In genomic region chr15:90446076-90446475, GRCm38 (mm10) we compare ENCODE assay signal across 15 mouse cellular contexts.
"Had no signal": no experiment of that assay in that cellular context is flagged by ENCODE, and none has a peak within 500 bp of the region (broad histone marks: within the 10 kb centered on the region; RNA-seq: fewer than 3 reads in every experiment).

No protein-coding gene starts in this region.

- H3K4me3 ChIP-seq: neural tube, embryonic 13.5 days; neural tube, embryonic 15.5 days; stomach, embryonic 15.5 days had no signal

- H3K36me3 ChIP-seq: neural tube, embryonic 13.5 days; neural tube, embryonic 15.5 days; stomach, embryonic 15.5 days had no signal

- H3K9me3 ChIP-seq: neural tube, embryonic 13.5 days; neural tube, embryonic 15.5 days; stomach, embryonic 15.5 days had no signal

- H3K4me2 ChIP-seq: neural tube, embryonic 13.5 days; neural tube, embryonic 15.5 days; stomach, embryonic 15.5 days had no signal

- H3K4me1 ChIP-seq: neural tube, embryonic 13.5 days; neural tube, embryonic 15.5 days; stomach, embryonic 15.5 days had no signal

- H3K27me3 ChIP-seq: neural tube, embryonic 13.5 days; neural tube, embryonic 15.5 days; stomach, embryonic 15.5 days had no signal

- DNase-seq: right cerebral cortex, adult 18-20 months; right cerebral cortex, postnatal 14 days; right cerebral cortex, postnatal 25 days; right cerebral cortex, postnatal 4 days; spleen, adult 18-20 months; thymus, adult 18-20 months; thymus, adult 2 months; thymus, postnatal 14 days; thymus, postnatal 25 days; thymus, postnatal 36 days; thymus, postnatal 4 days had no signal

- H3K27ac ChIP-seq: neural tube, embryonic 13.5 days; neural tube, embryonic 15.5 days; stomach, embryonic 15.5 days; stomach, postnatal 0 days had no signal

- H3K9ac ChIP-seq: neural tube, embryonic 13.5 days; neural tube, embryonic 15.5 days; stomach, embryonic 15.5 days had no signal
